Mouse (Mus musculus) layer of hippocampus, postnatal 10 days (tissue): ENCODE results near the gene Fhit. TPM values are rescaled to one million over a fixed set of nuclear protein-coding genes. Genes with fewer than 3 reads are reported as not detected.

Experiments used
- DNase-seq, 2 experiments: peaks; one replicate each; pipeline ENCODE4 v3.0.0; 2021; ENCODE audit warnings: low spot score in 2 of 2
- total RNA-seq, 2 experiments: library from RNA; stranded (reverse); gene quantifications; 2 replicates each; pipeline ENCODE4 v1.2.3; 2021

Gene Fhit
- total RNA-seq, 2 experiments from 2014 or later = 4.4 to 6.9 TPM

DNA sequence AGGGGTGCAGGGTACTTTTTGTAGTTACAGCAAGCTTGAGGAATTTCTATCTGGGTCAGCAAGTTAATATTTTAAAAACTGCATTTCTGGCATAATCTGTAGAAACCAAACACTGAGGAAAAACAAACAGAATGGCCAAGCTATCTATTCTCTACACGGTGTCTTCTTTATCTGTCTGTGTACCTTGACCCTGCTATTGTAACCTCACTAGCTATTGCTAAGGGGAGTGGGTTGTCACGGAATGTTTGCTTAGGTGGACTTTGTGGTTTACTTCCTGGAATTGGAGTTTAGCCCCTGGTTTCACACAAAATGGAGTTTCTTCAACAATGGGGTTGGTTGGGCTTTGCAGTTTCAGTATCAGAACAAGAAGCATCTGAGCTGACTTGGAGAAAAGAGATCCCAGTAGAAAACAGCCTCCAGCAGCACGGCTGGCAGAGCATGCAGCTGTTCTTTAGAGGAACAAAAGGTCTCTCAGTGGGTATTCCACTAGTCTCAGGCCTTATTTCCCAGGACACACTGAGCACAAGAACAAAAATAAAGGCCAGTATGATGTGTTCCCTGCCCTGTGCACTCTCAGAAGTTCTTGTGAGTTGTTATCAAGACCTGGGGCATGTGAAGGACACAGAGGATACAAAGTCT is 1540.8 kb downstream of the Fhit start:
- no peak for DNase-seq

DNA sequence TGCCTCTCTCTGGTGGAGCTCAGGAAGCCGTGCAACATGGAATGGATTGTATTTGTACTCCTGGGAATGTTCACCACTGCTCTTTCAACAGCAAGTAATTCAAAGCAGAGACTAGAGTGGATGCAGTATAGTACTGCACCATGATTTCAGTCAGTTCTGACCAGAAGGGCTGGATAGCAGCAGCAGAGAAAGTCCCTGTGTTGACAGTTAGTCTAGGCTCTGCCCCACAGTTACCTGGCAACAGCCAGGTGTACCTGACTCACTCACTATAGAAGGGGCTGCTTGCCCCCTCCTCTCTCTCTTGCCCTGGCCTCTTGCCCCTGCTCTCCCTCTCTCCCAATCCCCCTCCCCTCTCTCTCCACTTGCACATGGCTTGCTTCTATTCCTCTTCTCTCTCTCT is 1542.0 kb downstream of the Fhit start:
- DNase-seq = no peak

DNA sequence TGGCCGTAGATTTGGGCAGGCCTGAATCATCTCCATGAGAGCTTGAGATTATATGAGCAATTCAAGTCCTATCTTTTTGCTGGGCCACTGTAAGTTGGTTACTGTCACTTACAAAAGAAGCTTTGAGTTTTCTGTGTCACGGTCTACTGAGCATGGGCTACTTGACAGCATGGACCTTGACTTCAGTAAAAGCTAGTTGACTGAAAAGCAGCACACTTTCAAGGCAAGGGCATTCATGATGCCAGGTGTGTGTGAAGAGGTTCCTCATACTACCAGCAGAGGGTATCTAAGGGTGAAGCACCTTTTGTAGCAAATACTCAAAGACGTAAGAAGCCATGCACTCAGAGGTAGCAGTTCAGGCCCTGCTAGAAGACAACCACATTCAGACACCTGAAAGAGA is 1548.7 kb downstream of the Fhit start:
- no peak for DNase-seq

DNA sequence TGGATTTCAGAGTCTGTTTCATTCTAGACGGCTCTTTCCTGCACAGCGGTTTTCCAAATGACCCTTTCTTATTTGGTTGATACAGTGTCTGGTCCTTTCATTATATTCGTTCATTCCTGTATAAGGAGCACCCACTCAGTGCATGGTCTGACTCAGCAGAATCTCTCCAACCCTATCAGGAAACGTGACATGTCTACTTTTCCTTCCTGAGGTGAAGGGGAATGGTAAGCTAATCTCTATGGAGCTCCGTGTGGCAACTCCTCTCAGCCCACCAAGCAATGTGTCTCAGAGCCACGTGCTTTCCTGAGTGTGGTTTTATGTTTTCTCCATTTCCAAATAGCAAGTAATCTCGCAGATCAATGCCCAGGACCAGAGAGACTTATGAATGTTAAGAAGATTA is 1552.7 kb downstream of the Fhit start:
- no peak for DNase-seq

DNA sequence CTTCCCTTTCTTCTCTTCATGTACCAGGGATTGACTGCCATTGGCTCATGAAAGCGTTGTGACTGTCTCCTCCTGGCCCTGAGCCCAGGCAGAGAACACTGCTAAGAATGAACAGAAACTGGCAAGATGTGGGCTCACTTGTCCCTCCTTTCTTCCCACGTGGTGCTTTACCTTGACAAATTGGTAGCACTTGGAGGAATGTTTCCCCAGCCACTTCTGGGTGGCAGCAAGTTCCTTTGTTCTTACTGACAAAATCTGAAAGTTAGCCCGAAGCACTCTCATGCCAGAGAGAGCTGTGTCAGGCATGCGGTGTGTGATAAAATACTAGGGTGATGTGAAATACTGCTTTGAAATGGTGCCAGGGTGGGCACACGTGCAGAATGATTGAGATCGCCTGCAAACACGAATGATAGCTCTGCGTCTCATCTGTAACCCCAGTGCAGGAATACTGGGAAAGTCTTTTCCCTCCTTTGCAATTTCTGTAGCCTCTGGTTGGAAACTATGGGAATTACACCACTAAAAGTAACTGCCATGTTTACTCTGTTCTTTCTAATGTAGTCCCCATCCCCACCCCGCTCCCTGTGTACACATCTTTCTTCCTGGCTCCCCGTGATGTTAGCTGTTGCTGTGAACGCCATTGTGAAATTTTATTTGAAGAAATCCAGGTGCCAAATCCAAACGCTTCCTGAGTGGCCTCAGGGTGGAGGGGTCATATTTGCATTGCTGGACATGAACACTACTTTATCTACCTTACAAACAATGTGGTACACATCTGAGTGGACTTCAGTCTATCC is 1555.1 kb downstream of the Fhit start:
- DNase-seq = peak; percentile 23 to 41

DNA sequence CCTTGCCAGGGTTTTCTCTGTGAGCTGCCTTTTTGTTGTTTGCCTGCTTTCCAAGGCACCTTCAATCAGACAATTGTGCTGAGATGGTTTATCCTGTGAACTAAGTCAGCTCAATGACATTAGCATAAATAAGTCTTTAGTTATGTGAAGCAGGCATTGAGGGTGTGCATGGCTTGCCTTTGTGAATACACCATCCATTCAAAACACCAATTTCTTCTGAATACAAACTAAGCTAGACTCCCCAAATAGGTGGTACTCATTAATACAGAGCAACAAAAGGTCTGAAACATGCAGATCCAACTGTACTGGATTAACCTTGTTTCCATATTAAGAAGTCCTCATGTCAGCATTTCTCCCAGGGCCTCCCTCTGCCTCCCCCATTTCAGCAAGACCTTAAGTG is 1561.6 kb downstream of the Fhit start:
- no peak for DNase-seq

DNA sequence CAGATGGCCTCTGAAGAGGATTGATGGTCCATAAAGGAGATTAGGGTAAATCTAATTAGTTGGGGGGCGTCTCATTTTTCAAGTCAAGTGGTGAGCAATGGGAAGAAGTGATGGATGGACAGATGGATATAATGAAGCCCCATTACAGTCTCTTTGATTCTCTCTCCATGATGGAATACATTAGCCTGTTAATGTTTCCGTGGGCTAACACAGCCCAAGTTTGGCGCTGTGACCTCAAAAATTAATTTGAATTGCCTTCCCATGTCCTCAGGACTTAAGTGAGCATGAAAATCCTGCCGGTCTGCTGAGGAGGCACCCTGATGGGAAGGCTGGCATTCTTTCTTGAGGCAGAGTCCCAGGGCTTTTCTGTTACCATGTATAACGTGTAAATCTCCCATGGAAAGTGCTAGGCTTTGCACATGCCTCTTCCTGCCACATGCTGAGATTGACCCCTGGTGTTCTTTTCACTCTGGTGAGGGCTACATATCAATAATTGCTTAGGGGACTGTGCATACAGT is 1564.3 kb downstream of the Fhit start:
- no peak for DNase-seq

DNA sequence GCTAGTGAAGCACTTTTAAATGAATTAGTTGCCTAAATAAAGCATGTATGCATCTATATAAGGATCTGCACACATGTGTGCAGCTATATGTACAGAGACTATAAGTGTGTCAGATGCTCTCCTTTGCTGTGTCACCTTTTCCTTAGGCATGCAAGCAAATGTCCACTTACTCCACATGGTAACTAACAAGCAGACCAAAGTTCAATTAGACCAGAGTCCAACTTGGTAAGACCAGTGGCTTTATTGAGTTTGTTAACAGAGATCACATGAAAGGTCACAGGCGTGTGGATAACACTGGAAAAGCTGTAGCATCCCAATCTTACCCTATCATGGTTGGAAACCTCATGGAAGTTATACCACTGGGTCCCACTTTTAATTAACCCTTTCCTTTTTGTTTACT is 1572.7 kb downstream of the Fhit start:
- no peak for DNase-seq

DNA sequence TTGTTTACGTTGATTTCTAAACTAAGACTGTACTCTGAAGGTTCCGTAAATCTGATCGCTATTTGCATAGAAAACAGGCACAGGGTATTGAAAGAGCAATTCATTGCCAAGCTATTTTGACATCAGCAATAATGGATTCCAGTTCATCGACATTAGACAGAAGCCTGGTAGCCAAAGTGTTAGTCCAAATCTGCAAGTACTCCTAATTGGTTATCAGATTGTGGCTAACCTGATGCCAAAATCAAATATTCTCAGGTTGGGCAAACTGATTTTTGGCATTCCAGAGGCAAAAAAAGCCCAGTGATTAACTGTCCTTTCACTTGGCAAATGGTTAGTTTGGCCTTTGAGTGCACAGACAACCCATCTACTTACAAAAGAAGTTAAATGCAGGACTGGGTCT is 1573.9 kb downstream of the Fhit start:
- DNase-seq = no peak

DNA sequence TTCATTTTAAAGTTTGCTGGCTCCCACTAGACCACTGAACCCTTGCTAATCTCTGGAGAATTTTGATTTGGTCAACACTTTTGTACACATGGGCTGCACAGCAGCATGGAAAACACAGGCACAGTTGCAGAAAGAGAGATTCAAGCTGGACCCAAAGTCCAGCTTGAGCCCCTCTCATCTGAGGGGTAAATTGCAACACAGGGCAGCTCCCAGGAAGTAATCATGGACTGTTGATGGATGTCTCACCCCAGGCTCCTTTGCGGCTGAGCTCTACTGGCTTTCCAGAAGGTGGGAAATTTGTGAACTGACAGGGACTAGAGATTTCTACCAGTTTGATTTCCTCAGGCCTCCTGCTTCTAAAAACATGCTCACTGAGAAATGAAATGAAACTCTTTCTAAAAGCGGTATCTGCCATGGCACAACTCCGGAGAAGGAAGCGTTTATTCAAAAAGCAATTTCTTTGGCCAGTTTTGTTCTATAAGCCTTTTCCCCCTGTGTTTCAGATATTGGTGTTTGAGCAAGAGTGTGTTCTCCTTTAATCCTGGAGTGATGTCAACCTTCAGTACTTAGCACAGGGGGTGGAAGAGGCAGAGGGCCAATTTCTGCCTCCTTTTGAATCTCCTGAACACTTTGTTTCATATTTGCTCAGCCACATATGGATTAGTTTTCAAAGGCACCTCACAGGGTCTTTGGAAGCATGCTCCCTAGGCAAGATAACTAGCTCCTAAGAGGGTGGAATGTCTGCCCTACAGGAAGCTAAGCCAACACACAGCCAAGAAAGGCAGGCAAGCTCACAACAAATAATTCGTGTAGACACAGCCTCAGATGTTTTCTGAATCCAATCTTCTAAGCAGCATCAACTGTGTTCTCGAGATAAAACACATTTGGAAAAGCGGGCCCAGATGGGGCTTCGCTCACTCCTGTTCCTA is 1578.3 kb downstream of the Fhit start:
- DNase-seq = no peak

DNA sequence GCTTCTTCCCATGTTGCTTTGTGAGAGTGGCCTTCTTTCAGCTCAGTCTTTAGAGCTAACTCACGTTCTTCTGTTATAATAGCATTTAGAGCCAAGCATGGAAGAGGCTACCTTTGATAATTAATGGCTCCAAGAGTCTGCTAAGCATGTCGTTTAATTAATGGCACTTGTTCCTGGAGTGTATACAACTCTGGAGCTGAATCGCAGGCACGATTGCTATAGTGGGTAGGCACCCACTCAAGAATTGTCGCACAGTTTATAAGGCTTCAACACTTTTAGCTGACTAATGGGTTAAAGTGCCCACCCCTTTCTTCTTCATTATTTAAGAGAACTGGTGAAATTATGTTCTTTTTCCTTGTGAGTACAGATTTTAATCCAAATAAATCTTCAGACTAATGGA is 1605.5 kb downstream of the Fhit start:
- DNase-seq = no peak

DNA sequence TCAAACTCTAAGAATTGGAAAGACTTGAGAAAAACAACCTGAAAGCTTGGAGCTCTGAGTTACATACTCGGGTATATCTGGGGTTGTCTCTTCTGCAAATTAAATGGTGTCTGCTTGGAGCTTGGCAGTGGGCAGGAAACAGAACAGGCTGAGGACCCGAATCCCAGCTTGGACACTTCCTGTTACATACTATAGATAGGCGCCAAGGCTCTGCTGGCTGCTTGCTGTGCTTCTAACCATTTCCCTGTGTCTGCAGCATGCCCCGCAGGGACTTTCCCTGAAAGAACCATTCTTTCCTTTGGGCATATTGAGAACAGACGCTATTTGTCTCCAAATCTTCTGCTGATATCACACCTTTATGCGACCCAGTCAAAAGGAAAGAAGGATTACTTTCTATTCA is 1606.0 kb downstream of the Fhit start:
- DNase-seq = no peak

DNA sequence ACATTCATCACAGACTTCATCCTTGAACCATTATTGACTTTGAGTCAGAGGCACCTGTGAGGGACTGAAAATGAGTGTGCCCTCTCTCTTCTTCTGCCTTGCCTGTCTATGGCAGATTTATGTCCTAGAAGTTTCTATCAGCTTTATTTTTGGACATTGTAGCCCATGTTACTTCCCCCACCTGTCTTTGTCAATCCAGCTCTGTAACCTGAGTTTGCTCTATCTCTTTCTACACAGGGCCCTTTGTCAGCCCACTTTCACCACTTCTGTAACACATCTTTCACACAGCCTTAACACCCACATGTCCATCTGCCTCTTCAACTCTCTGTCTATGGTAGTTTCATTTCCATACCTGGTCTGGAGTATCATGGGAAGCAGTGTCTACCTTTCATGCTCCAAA is 1609.7 kb downstream of the Fhit start:
- DNase-seq = no peak

DNA sequence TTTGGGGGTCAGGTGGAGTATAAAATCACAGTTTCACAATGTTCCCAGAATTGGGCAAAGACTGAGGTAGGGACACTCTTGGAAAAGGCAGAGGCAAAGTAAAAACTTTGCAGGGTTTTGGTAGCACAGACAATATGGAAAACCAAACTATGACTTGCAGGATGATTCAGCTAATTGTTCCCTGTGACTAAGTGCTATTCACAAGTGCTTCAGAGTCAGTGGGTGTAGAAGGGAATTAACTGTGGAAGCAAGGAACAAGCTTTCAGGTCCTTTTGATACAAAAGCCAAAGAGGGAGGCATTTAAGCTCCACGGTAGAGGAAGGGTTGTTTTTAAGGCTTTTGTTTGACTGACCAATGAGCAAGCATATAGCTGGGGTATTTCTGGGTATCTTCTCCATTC is 1613.9 kb downstream of the Fhit start:
- no peak for DNase-seq

DNA sequence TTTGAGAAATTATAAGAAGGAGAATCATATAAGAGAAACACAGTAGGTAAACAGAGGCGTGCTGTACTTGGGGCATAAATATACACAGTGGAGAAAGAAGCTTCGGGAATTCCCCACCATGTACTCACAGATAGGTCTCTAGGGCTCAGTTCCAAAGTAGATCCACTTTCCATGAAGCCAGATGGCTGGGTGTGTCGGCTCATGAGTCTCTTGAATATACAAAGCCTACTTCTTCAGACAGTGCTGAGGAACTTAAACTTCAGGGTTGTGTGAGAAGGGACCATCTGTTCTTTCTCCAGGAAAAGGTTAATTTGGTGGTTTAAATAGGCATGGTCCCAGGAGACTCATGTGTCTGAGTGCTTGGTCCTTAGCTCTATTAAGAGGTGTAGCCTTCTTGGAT is 1617.5 kb downstream of the Fhit start:
- DNase-seq = no peak

DNA sequence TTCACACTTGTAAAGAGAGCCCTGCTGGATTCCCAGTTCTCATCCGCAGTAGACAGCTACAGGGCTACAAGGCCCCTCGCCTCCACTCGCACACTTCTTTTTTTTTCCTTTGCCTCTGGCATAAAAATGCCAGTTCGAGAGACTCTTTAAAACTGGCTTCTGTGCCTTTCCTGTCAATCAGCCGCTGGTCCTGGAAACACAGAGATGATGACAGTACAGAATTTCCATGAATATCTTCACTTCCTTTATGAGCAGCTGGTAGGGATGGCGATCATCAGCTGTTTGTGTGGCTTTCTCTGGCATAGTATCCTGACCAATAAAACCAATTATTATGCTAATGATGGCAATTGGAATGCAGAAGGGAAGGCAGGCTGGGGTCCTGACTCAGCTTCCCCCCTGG is 1626.3 kb downstream of the Fhit start:
- peak in 1 of 2 experiments; percentile 21 for DNase-seq

DNA sequence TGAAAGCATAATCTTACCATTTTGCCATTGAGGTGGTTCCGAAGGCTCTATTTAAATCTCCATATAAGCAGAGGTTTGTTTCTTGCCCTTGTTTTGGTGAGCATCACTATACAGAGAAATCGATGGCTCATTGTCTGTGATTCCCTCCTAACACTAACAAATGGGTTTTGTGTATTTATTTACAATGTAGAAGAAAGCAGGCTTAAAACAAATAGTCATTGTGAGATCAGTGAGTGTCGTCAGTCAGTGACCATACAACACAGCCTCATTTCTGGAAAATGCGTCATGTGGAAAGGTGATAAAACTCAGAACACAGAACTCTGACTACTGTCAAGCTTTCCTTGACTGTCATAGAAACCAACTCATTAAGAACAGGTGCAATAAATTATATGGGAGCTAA is 1632.6 kb downstream of the Fhit start:
- no peak for DNase-seq

DNA sequence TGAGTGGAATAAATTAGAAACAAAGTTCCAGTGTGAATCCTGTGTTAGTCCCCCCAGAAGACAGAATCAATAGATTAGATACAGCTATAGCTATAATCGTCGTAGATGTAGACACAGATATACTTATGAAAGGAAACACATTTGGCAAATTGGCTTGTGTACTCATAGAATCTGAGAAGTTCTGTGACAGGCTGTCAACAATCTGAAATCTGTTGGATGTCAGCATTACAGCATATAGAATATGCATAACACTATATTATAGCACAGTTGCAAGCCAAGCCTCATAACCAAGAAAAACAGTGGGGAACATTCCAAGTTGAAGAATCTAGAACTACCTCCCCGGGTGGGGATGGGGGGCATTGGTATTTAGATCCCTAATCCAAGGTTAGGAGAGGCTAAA is 1635.7 kb downstream of the Fhit start:
- DNase-seq = no peak

DNA sequence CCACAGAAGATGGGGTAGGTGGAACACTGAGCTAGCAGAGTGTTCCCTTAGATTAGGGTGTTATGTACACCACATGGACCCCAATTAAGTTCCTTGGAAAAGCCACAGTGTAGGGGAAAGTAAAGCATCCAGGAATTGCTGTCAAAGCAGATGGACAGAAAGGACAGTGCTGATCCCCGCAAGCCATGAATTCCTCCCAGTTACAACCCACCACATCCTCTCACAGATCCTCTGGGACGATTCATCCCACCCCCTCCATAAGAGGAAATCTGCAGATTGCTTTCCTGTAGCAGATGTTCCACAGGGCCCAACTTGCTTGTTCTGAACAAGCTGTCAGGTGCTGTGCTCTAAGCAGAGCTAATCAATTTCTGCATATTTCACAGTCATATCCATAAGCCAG is 1644.2 kb downstream of the Fhit start:
- peak; percentile 15 to 17 for DNase-seq

DNA sequence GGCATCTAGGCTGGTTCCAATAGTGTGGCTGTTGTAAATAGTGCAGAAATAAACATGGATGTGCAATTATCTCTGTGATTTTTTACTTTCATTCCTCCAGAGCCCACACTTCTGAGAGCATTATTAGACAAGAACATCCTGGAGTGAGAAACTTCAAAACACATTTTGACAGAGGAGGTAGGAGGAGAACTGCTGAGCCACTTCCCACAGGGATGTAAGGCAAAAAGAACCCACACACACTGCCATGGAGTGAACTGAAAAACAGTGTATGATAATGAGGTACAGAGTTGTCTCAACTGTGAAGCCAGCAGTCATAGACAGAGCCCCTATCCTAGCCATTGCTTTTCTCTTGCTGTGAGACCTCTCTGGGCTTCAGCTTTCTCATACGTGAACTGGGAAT is 1652.2 kb downstream of the Fhit start:
- no peak for DNase-seq
